Mouse (Mus musculus) E14TG2a.4 (cell line): ENCODE measurements at regions not wholly inside any gene's neighbourhood (a gene's known extent, or its start where the extent isn't known, plus 50 kb on each side); places are given as distances from the start of the nearest gene placed in this dataset.

Experiments used
- CTCF ChIP-seq: conservative IDR thresholded peaks from 2 replicates; pipeline ENCODE4 v1.5.1; 2014; ENCODE audit warnings: low read length
- NANOG ChIP-seq: IDR thresholded peaks from 2 replicates; pipeline ENCODE4 v1.6.1; 2014; ENCODE audit warnings: borderline replicate concordance, low read length, mixed read lengths
- POU5F1 ChIP-seq: IDR thresholded peaks from 2 replicates; pipeline ENCODE4 v1.6.1; 2014; ENCODE audit warnings: low read length, borderline replicate concordance

DNA sequence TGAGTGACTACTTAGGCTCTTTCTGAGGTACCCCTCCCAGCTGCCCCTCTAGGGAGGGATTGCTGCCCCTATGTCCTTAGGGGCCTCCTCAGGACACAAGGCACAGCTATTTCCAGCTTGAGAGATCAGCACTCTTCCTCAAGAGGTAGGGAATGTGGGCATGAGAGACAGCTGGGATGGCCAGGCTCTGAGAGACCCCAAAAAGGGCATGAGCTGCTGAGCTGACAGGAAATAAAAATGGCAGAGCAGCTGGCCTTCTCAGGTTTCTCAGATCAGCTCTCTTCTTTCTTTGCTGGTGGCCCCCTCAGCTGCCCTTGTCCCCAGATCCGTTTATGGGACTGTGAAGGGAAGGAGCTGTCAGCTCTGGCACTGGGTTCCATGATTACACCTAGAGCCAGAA is 66.2 kb downstream of the Igf2 start:
- TF ChIP-seq CTCF: no peak
- no peak for TF ChIP-seq NANOG
- no peak for TF ChIP-seq POU5F1
